Mouse (Mus musculus) intestine, embryonic 15.5 days (tissue): Measurements from ENCODE around the gene Klf7. TPM values are rescaled to one million over a fixed set of nuclear protein-coding genes. Genes with fewer than 3 reads are reported as not detected.

Experiments used
- ATAC-seq: fragments of 200-750 bp; cut with Nextera tagmentation; 2 replicates; pipeline ENCODE4 v1.8.0; 2017; ENCODE audit warnings: moderate TSS enrichment, moderate library complexity
- H3K27ac ChIP-seq: fragments of 300-500 bp; sonication (generic); 2 replicates; pipeline ENCODE4 v1.5.1; 2015; ENCODE audit warnings: mild to moderate bottlenecking, inconsistent platforms
- H3K27me3 ChIP-seq: fragments of 300-500 bp; sonication (generic); replicated peaks from 2 replicates; pipeline ENCODE4 v1.6.1; 2015; ENCODE audit warnings: inconsistent platforms
- H3K36me3 ChIP-seq: fragments of 300-500 bp; sonication (generic); 2 replicates; pipeline ENCODE4 v1.6.1; 2015; ENCODE audit warnings: inconsistent platforms
- H3K4me1 ChIP-seq: fragments of 300-500 bp; sonication (generic); replicated peaks from 2 replicates; pipeline ENCODE4 v1.6.1; 2015; ENCODE audit warnings: inconsistent platforms
- H3K4me2 ChIP-seq: fragments of 300-500 bp; sonication (generic); replicated peaks from 2 replicates; pipeline ENCODE4 v1.6.1; 2015; ENCODE audit warnings: mild to moderate bottlenecking, inconsistent platforms
- H3K4me3 ChIP-seq: fragments of 300-500 bp; sonication (generic); replicated peaks from 2 replicates; pipeline ENCODE4 v1.5.1; 2015; ENCODE audit warnings: inconsistent platforms
- H3K9ac ChIP-seq: fragments of 300-500 bp; sonication (generic); 2 replicates; pipeline ENCODE4 v1.6.1; 2015; ENCODE audit warnings: inconsistent platforms
- H3K9me3 ChIP-seq: fragments of 300-500 bp; sonication (generic); 2 replicates; pipeline ENCODE4 v1.6.1; 2016; ENCODE audit warnings: inconsistent platforms
- whole genome bisulfite sequencing: fragments of 180-500 bp; shearing (Covaris S2); methylation state at CpG from one replicate; pipeline ENCODE4 v1.1.7; 2015; 5-methylcytosine and 5-hydroxymethylcytosine counted together
- polyA plus RNA-seq: library from polyadenylated mRNA; unstranded; fragments of >200 nt; fragmentation: Nextera tagmentation; extraction: Ambion mirVana; gene quantifications from 2 replicates; pipeline ENCODE4 v1.2.1, GENCODE M21; 2015

Klf7 gene
- polyA plus RNA-seq, 1 experiment from 2014 or later, result 27.3 TPM

DNA sequence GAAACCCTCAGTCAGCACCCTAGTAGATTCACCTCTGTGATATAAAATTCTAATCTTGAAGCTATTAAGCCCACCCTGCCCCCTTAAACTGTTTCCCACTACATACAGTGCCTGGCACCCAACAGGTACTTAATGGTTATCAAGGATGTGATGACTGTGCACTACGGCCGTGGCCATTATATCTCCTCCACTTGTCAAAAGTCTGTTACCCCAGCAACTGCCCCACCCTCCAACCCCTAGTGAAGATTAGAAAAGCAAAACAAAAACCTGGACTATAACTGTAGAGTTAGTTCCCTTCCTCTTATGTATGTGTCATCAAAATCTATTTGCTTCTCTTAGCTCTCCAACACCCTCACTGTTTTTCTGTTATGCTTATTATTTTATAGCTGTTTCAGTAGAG lies 40.9 kb downstream of the Klf7 start:
- H3K36me3 ChIP-seq, result peaks cover 7% of the 10 kb centered on the region; the same call in 1 of the 2 replicates
- 51% methylated on average over 2 of the region's 2 CpGs for WGBS
- 0 out of 2 replicates have a peak, but pooled peaks have one; percentile 35 for ATAC-seq
- H3K27me3 ChIP-seq, result no peaks in the 10 kb centered on the region
- H3K27ac ChIP-seq, result no peak overlapping the region
- H3K4me2 ChIP-seq, result no peak overlapping the region
- H3K4me1 ChIP-seq, result no peaks in the 10 kb centered on the region; the same call in 1 of the 2 replicates
- H3K4me3 ChIP-seq, result no peak overlapping the region
- H3K9me3 ChIP-seq, result no peaks in the 10 kb centered on the region
- H3K9ac ChIP-seq, result no peak overlapping the region

- H3K9me3 ChIP-seq, result no peaks in the 10 kb centered on the region
- WGBS, result 80% methylated on average over 2 of the region's 2 CpGs
Observed at GRCm38 (mm10) chr1:64080263-64080662, 41.8 kb downstream of the Klf7 start.

DNA sequence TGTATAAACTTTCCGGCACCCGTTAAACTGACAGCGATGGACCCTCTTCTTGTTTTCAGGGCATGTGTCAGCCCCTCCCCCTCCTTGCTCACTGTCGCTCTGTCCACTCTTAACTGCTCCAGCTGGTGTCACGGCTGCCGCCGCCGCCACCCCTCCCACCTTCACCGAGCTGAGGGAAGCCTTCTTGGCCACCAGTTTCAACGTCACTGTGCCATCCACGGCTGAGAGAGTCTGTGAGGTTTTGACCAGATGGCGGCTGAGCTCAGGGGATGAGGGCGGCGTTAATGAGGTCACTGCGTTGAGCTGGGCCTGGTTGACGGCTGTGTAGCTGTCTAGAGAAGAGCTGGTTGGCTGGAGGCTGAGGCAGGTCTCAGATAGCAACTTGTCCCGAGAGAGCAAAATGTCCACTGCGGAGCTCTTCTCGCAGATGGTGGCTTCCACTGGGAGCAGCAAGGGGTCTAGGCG lies 43.3 kb downstream of the Klf7 start:
- Histone ChIP-seq H3K4me2 (no peak overlapping the region), H3K36me3 (peaks cover 10% of the 10 kb centered on the region; the same call in 1 of the 2 replicates), H3K27me3 (no peaks in the 10 kb centered on the region), H3K4me3 (no peak overlapping the region), H3K9me3 (no peaks in the 10 kb centered on the region), H3K4me1 (no peaks in the 10 kb centered on the region; the same call in 1 of the 2 replicates), H3K9ac (no peak overlapping the region), H3K27ac (no peak overlapping the region)
- 85% methylated on average over 20 of the region's 20 CpGs for WGBS
- ATAC-seq, result no peak; the same call in 1 of the 2 replicates

More at GRCm38 (mm10) chr1:64080263-64080662, 41.8 kb downstream of the Klf7 start:
- H3K36me3 ChIP-seq, result peaks cover 7% of the 10 kb centered on the region; the same call in 1 of the 2 replicates
- H3K27ac ChIP-seq, result no peak overlapping the region
- H3K9ac ChIP-seq, result no peak overlapping the region
- no peak for ATAC-seq
- H3K4me3 ChIP-seq, result no peak overlapping the region
- no peak overlapping the region for H3K4me2 ChIP-seq
- H3K4me1 ChIP-seq, result no peaks in the 10 kb centered on the region; the same call in 1 of the 2 replicates
- H3K27me3 ChIP-seq, result no peaks in the 10 kb centered on the region

- no peak overlapping the region for H3K4me3 ChIP-seq
- H3K9me3 ChIP-seq, result no peaks in the 10 kb centered on the region
- no peak overlapping the region for H3K4me2 ChIP-seq
- no peaks in the 10 kb centered on the region for H3K27me3 ChIP-seq
- H3K9ac ChIP-seq, result no peak overlapping the region
- no peak overlapping the region for H3K27ac ChIP-seq
- 83% methylated on average over 9 of the region's 9 CpGs for WGBS
- H3K36me3 ChIP-seq, result peaks cover 10% of the 10 kb centered on the region; the same call in 1 of the 2 replicates
- no peak for ATAC-seq
- no peaks in the 10 kb centered on the region; the same call in 1 of the 2 replicates for H3K4me1 ChIP-seq
Observed at GRCm38 (mm10) chr1:64078011-64078746, 43.9 kb downstream of the Klf7 start.

GRCm38 (mm10) chr1:64074051-64074450 lies 48.0 kb downstream of the Klf7 start:
- Histone ChIP-seq H3K27me3 (no peaks in the 10 kb centered on the region), H3K9me3 (no peaks in the 10 kb centered on the region), H3K4me1 (no peaks in the 10 kb centered on the region; the same call in 1 of the 2 replicates), H3K4me2 (no peak overlapping the region), H3K27ac (no peak overlapping the region), H3K4me3 (no peak overlapping the region), H3K36me3 (peaks cover 10% of the 10 kb centered on the region; the same call in 1 of the 2 replicates), H3K9ac (no peak overlapping the region)
- 88% methylated on average over 5 of the region's 5 CpGs for WGBS
- no peak for ATAC-seq

DNA sequence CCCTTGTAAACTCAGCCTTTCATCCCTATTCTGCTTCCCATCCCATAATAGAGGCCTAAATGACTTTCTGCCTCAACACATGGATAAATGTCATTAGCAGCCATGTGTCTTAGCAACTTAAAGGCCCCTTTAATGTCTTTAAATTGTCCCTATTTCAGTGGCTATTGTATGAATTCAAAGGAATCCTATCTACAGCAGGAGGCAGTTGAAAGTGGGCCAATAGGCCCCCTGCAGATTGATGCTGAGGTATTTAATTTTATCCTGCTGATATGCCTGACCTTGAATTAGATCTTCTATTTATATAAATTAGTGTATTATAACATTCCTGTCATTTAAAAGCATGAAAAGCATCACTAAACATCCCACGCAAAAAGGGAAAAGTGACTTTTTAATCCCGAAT lies 51.1 kb downstream of the Klf7 start:
- no peaks in the 10 kb centered on the region for H3K27me3 ChIP-seq
- WGBS, result 91% methylated on average over 2 of the region's 2 CpGs
- ATAC-seq, result no peak
- H3K9me3 ChIP-seq, result no peaks in the 10 kb centered on the region
- no peak overlapping the region for H3K4me2 ChIP-seq
- H3K36me3 ChIP-seq, result 0 out of 2 replicates have a peak, but pooled peaks cover 3% of the 10 kb centered on the region
- H3K27ac ChIP-seq, result no peak overlapping the region
- H3K4me3 ChIP-seq, result no peak overlapping the region
- no peak overlapping the region for H3K9ac ChIP-seq
- H3K4me1 ChIP-seq, result no peaks in the 10 kb centered on the region

- ATAC-seq, result peak; percentile 65
- H3K27ac ChIP-seq, result no peak overlapping the region
- H3K4me2 ChIP-seq, result no peak overlapping the region
- no peaks in the 10 kb centered on the region for H3K27me3 ChIP-seq
- H3K9ac ChIP-seq, result no peak overlapping the region
- H3K9me3 ChIP-seq, result no peaks in the 10 kb centered on the region
- WGBS, result 69% methylated on average over 10 of the region's 10 CpGs
- no peaks in the 10 kb centered on the region for H3K36me3 ChIP-seq
- H3K4me3 ChIP-seq, result no peak overlapping the region
- H3K4me1 ChIP-seq, result no peaks in the 10 kb centered on the region
Observed at GRCm38 (mm10) chr1:64066320-64067254, 55.5 kb downstream of the Klf7 start.

DNA sequence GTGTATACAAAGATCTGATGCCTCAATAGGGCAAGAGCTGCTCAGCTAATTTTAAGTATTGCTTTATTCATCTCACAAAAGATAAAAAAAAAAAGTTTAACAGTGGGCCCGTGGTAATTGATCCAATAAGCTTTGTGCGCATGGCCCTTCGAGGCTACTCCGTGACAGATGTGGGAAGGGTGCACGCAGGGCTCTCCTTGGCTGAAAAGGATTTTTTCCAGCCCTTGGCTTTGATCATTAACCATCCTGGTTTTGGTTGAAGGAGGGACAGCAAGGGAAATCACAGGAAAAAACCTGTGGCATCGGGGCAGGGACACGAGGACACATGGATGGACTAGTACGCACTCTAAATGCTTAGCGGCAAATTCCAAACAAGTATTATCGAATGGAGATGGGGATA lies 60.6 kb downstream of the Klf7 start:
- Histone ChIP-seq H3K4me3 (no peak overlapping the region), H3K36me3 (0 out of 2 replicates have a peak, but pooled peaks cover 3% of the 10 kb centered on the region), H3K27me3 (no peaks in the 10 kb centered on the region), H3K27ac (no peak overlapping the region), H3K4me1 (0 out of 2 replicates have a peak, but pooled peaks cover 3% of the 10 kb centered on the region), H3K4me2 (no peak overlapping the region), H3K9ac (no peak overlapping the region), H3K9me3 (0 out of 2 replicates have a peak, but pooled peaks cover 5% of the 10 kb centered on the region)
- ATAC-seq, result no peak
- 89% methylated on average over 10 of the region's 10 CpGs for WGBS

- H3K36me3 ChIP-seq, result 0 out of 2 replicates have a peak, but pooled peaks cover 3% of the 10 kb centered on the region
- WGBS, result 56% methylated on average over 9 of the region's 9 CpGs
- H3K27me3 ChIP-seq, result no peaks in the 10 kb centered on the region
- H3K4me3 ChIP-seq, result no peak overlapping the region
- H3K27ac ChIP-seq, result no peak overlapping the region
- H3K9ac ChIP-seq, result no peak overlapping the region
- H3K9me3 ChIP-seq, result 0 out of 2 replicates have a peak, but pooled peaks cover 5% of the 10 kb centered on the region
- H3K4me2 ChIP-seq, result no peak overlapping the region
- H3K4me1 ChIP-seq, result 0 out of 2 replicates have a peak, but pooled peaks cover 3% of the 10 kb centered on the region
- ATAC-seq, result 0 out of 2 replicates have a peak, but pooled peaks have one; percentile 22
Observed at GRCm38 (mm10) chr1:64060699-64061454, 61.2 kb downstream of the Klf7 start.

- no peak for ATAC-seq
- H3K36me3 ChIP-seq, result 0 out of 2 replicates have a peak, but pooled peaks cover 3% of the 10 kb centered on the region
- no peak overlapping the region for H3K4me3 ChIP-seq
- 0 out of 2 replicates have a peak, but pooled peaks cover 3% of the 10 kb centered on the region for H3K4me1 ChIP-seq
- H3K27ac ChIP-seq, result no peak overlapping the region
- no peaks in the 10 kb centered on the region for H3K27me3 ChIP-seq
- no peak overlapping the region for H3K4me2 ChIP-seq
- 0 out of 2 replicates have a peak, but pooled peaks cover 5% of the 10 kb centered on the region for H3K9me3 ChIP-seq
- 78% methylated on average over 7 of the region's 7 CpGs for WGBS
- H3K9ac ChIP-seq, result no peak overlapping the region
Observed at GRCm38 (mm10) chr1:64060116-64060515, 62.0 kb downstream of the Klf7 start.

GRCm38 (mm10) chr1:64056541-64056940 lies 65.5 kb downstream of the Klf7 start:
- Histone ChIP-seq H3K9ac (no peak overlapping the region), H3K27ac (no peak overlapping the region), H3K4me1 (0 out of 2 replicates have a peak, but pooled peaks cover 3% of the 10 kb centered on the region), H3K27me3 (no peaks in the 10 kb centered on the region), H3K4me2 (0 out of 2 replicates have a peak overlapping the region, but pooled peaks have one; percentile 2), H3K36me3 (0 out of 2 replicates have a peak, but pooled peaks cover 3% of the 10 kb centered on the region), H3K4me3 (no peak overlapping the region), H3K9me3 (0 out of 2 replicates have a peak, but pooled peaks cover 5% of the 10 kb centered on the region)
- ATAC-seq, result peak; percentile 65; the same call in 1 of the 2 replicates
- 53% methylated on average over 2 of the region's 2 CpGs for WGBS
